Mouse (Mus musculus) brain, embryonic 14.5 days (tissue): ENCODE data around the gene Mageb16.

Experiments used
- CTCF ChIP-seq: fragments of 200-500 bp; IDR thresholded peaks from 2 replicates; pipeline ENCODE4 v1.5.1; 2012; ENCODE audit warnings: inconsistent platforms, mild to moderate bottlenecking, moderate library complexity, borderline replicate concordance; ENCODE audit not compliant: insufficient read depth, insufficient read length; ENCODE audit errors: extremely low read depth
- POLR2A ChIP-seq: fragments of 200-500 bp; IDR thresholded peaks from 2 replicates; pipeline ENCODE4 v1.6.1; 2012; ENCODE audit warnings: mild to moderate bottlenecking, inconsistent platforms, borderline replicate concordance; ENCODE audit not compliant: poor library complexity, insufficient read depth, insufficient read length, severe bottlenecking; ENCODE audit errors: extremely low read depth

GRCm38 (mm10) chrX:79606462-79606861 is 64.8 kb downstream of the Mageb16 start:
- TF ChIP-seq POLR2A, result no peak
- no peak for TF ChIP-seq CTCF
